Mouse (Mus musculus): ENCODE measurements around the gene Krt77.

Krt77 gene

GRCm38 (mm10) chr15:101833131-101833530 lies 36.4 kb downstream of the Krt77 start:
- DNase-seq (ENCODE audit: low spot score in 2 of 2): no peak

DNA sequence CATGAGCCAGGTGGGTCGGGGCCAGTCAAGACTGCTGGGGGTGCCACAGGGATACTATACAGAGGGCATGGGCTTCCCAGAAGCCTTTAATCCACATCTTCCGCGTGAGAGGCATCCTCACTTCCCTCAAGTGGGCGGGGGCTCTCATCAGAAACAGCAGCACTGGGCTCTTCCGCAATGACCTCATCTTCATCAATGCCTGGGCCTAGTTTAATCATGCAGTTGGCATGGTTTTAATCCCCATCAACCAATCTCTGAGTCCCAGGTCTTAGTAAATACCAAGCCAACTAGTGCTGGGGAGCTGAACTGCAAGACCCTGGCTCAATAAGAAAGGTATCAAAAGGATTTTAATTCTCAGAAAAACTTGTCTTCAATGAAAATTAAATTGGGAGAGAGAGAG lies 40.1 kb downstream of the Krt77 start:
- no peak for DNase-seq (ENCODE audit: low spot score in 2 of 2)

GRCm38 (mm10) chr15:101821786-101822185 lies 47.7 kb downstream of the Krt77 start:
- no peak for DNase-seq (ENCODE audit: low spot score in 2 of 2)

DNA sequence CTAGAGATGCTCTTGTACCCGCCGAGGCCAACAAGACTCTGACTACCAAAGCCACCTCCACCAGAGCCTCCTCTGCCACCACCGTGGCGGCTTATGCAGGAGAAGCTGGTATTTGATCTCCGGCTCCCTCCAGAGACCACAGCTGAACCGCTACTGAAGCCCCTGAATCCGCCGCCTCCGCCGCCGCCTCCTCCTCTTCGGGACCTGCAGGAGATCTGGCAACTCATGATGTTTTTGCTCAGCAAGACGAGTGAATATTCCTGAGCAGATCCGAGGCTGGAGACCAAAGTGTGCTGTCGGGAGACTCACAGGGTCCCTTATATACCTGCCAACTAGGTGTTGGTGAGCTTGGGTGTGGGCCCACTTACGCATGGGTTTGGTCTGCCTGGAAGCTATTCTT lies 51.6 kb downstream of the Krt77 start, which contains the start of gene Krt2:
TSS of gene Krt2 (minus strand) at position 295 of the 400 bp plus-strand sequence.
- no peak for DNase-seq (ENCODE audit: low spot score in 2 of 2)
